Mouse (Mus musculus): ENCODE measurements at regions not wholly inside any gene's neighbourhood (a gene's known extent, or its start where the extent isn't known, plus 50 kb on each side); places are given as distances from the start of the nearest gene placed in this dataset.
A peak's percentile ranks its signal among the peaks of the same experiment; 100 is the strongest.

DNA sequence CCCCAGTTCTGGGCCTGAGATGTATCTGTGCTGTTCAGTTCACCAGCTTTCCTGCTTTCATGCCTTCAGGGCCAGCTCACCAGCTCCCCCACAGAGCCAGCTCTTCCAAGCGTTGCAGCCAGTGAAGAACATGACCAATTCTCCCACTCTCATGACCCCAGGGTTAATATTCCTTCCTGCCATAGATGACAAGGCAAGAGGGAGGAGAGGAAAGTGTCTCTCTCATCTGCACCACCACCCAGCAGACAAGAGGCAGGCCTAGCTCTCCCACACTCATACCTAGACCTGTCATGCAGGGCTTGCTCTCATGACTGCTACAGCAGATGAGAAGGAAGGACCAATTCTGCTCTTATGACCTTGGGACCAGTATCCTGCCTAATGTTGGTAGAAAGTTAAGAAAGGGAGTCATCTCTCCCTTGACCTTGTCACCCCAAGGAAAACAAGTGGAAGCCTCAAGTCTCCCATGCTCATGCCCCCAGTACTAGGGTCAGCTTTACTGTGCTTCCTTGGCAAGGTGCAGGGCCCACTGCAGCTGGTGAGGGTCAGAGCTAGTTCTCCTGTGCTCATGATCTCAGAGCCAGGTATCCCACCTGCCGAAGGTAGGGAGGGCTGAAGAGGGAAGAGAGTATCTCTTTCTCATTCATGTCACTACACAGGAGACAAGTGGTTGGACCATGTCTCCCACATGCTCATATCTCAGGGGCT, 404.0 kb downstream of the Elavl2 start:
- Histone ChIP-seq H3K27ac (no peak overlapping the region), H3K9me3 (no peaks in the 10 kb centered on the region), H3K4me1 (replicated peaks) (no peaks in the 10 kb centered on the region), H3K4me2 (no peak overlapping the region), H3K27me3 (no peaks in the 10 kb centered on the region), H3K36me3 (no peaks in the 10 kb centered on the region), H3K9ac (no peak overlapping the region), H3K4me3 (no peak overlapping the region)
- no peak for ATAC-seq (ENCODE audit: low FRiP score)
- 75% methylated on average over 2 of the region's 2 CpGs for WGBS

- Histone ChIP-seq H3K4me2 (no peak overlapping the region), H3K4me1 (replicated peaks) (no peaks in the 10 kb centered on the region), H3K36me3 (no peaks in the 10 kb centered on the region), H3K9me3 (no peaks in the 10 kb centered on the region), H3K27me3 (no peaks in the 10 kb centered on the region), H3K27ac (no peak overlapping the region), H3K4me3 (no peak overlapping the region), H3K9ac (no peak overlapping the region)
- ATAC-seq (ENCODE audit: low FRiP score), result no peak
- WGBS, result 73% methylated on average over 6 of the region's 6 CpGs
Observed at GRCm38 (mm10) chr4:90964658-90965057, 435.9 kb downstream of the Elavl2 start.

GRCm38 (mm10) chr4:90943687-90944385, 456.7 kb downstream of the Elavl2 start:
- Histone ChIP-seq H3K9me3 (no peaks in the 10 kb centered on the region), H3K4me2 (no peak overlapping the region), H3K4me3 (no peak overlapping the region), H3K4me1 (replicated peaks) (no peaks in the 10 kb centered on the region), H3K27ac (no peak overlapping the region), H3K9ac (no peak overlapping the region), H3K27me3 (no peaks in the 10 kb centered on the region), H3K36me3 (no peaks in the 10 kb centered on the region)
- 69% methylated on average over 4 of the region's 4 CpGs for WGBS
- no peak for ATAC-seq (ENCODE audit: low FRiP score)

GRCm38 (mm10) chr4:90917312-90918107, 483.1 kb downstream of the Elavl2 start:
- H3K4me2 ChIP-seq, result no peak overlapping the region
- 87% methylated on average over 6 of the region's 6 CpGs for WGBS
- no peaks in the 10 kb centered on the region for H3K36me3 ChIP-seq
- ATAC-seq (ENCODE audit: low FRiP score), result no peak
- no peak overlapping the region for H3K4me3 ChIP-seq
- H3K9ac ChIP-seq, result no peak overlapping the region
- H3K4me1 ChIP-seq (replicated peaks), result no peaks in the 10 kb centered on the region
- H3K27ac ChIP-seq, result no peak overlapping the region
- no peaks in the 10 kb centered on the region for H3K9me3 ChIP-seq
- H3K27me3 ChIP-seq, result no peaks in the 10 kb centered on the region

GRCm38 (mm10) chr4:90906311-90906710, 494.3 kb downstream of the Elavl2 start:
- Histone ChIP-seq H3K4me3 (no peak overlapping the region), H3K9me3 (no peaks in the 10 kb centered on the region), H3K36me3 (no peaks in the 10 kb centered on the region), H3K27ac (no peak overlapping the region), H3K27me3 (no peaks in the 10 kb centered on the region), H3K4me1 (replicated peaks) (no peaks in the 10 kb centered on the region), H3K9ac (no peak overlapping the region), H3K4me2 (no peak overlapping the region)
- no peak for ATAC-seq (ENCODE audit: low FRiP score)
- WGBS, result 79% methylated on average over 1 of the region's 1 CpGs

DNA sequence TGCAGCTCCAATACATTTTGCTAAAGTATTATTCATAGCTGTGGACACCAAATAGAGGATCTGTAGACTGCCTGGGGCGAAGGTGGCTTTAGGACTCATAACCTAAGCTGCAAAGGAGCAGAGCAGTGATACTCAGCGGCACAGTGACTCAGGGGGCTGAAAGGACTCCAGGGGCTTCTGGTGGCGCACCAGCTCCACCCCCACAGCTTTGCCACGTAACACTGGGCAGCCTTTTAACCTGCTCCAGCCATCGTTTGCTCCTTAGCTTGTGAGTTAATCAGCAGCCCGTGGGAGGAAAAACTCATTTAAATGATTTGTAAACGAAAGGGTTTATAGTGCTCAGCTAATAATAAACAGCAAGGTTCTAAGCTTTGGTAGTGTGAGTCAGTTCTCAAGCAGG, 532.4 kb downstream of the Elavl2 start:
- 50% methylated on average over 7 of the region's 7 CpGs for WGBS
- H3K27ac ChIP-seq, result no peak overlapping the region
- H3K27me3 ChIP-seq, result no peaks in the 10 kb centered on the region
- H3K4me1 ChIP-seq (replicated peaks), result no peaks in the 10 kb centered on the region
- H3K4me3 ChIP-seq, result no peak overlapping the region
- no peak overlapping the region for H3K4me2 ChIP-seq
- H3K9me3 ChIP-seq, result no peaks in the 10 kb centered on the region
- no peak for ATAC-seq (ENCODE audit: low FRiP score)
- no peaks in the 10 kb centered on the region for H3K36me3 ChIP-seq
- no peak overlapping the region for H3K9ac ChIP-seq

- peak; percentile 63; the same call in 1 of the 2 replicates for ATAC-seq (ENCODE audit: low FRiP score)
- H3K9ac ChIP-seq, result no peak overlapping the region
- H3K27ac ChIP-seq, result no peak overlapping the region
- no peaks in the 10 kb centered on the region for H3K36me3 ChIP-seq
- H3K4me1 ChIP-seq (replicated peaks), result no peaks in the 10 kb centered on the region
- H3K9me3 ChIP-seq, result no peaks in the 10 kb centered on the region
- no peak overlapping the region for H3K4me2 ChIP-seq
- no peak overlapping the region for H3K4me3 ChIP-seq
- 43% methylated on average over 2 of the region's 2 CpGs for WGBS
- H3K27me3 ChIP-seq, result no peaks in the 10 kb centered on the region
Observed at GRCm38 (mm10) chr4:90860854-90861253, 539.7 kb downstream of the Elavl2 start.

GRCm38 (mm10) chr4:90839804-90840203, 560.8 kb downstream of the Elavl2 start:
- no peaks in the 10 kb centered on the region for H3K9me3 ChIP-seq
- H3K36me3 ChIP-seq, result no peaks in the 10 kb centered on the region
- H3K4me3 ChIP-seq, result no peak overlapping the region
- H3K4me1 ChIP-seq (replicated peaks), result no peaks in the 10 kb centered on the region
- no peaks in the 10 kb centered on the region for H3K27me3 ChIP-seq
- no peak for ATAC-seq (ENCODE audit: low FRiP score)
- H3K4me2 ChIP-seq, result no peak overlapping the region
- 31% methylated on average over 3 of the region's 3 CpGs for WGBS
- no peak overlapping the region for H3K27ac ChIP-seq
- H3K9ac ChIP-seq, result no peak overlapping the region

GRCm38 (mm10) chr4:90799078-90799477, 580.5 kb downstream of the Zfp352 start:
- peaks cover 5% of the 10 kb centered on the region for H3K4me1 ChIP-seq (replicated peaks)
- 66% methylated on average over 1 of the region's 1 CpGs for WGBS
- ATAC-seq (ENCODE audit: low FRiP score), result peak; percentile 36; the same call in 1 of the 2 replicates

DNA sequence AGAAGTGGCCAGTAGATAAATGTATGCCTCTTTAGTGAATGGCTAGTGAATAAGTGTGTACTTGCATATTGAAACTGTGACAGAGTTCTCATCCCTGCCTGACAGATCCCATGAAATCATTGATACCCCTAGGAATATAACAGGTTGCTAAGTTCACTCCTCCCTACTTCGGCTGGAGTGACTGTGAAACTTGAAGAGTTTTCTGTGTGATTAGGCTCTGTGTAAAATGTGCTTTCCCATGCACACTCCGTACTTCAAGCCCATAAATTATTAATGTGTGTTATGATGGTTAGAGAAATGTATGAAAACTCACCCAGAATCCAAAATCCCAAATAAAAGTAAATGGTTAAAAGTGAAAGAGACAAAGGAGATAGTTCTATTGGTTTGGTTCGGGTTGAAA, 580.0 kb downstream of the Zfp352 start:
- H3K9ac ChIP-seq, result no peak overlapping the region
- no peaks in the 10 kb centered on the region for H3K36me3 ChIP-seq
- peaks cover 5% of the 10 kb centered on the region for H3K4me1 ChIP-seq (replicated peaks)
- ATAC-seq (ENCODE audit: low FRiP score), result no peak
- no peak overlapping the region for H3K4me3 ChIP-seq
- WGBS, result 78% methylated on average over 3 of the region's 3 CpGs
- no peaks in the 10 kb centered on the region for H3K9me3 ChIP-seq
- H3K27me3 ChIP-seq, result no peaks in the 10 kb centered on the region
- H3K4me2 ChIP-seq, result no peak overlapping the region
- H3K27ac ChIP-seq, result no peak overlapping the region

More at GRCm38 (mm10) chr4:90799078-90799477, 580.5 kb downstream of the Zfp352 start:
- Histone ChIP-seq H3K27ac (no peak overlapping the region), H3K9me3 (no peaks in the 10 kb centered on the region), H3K4me2 (no peak overlapping the region), H3K4me3 (no peak overlapping the region), H3K27me3 (no peaks in the 10 kb centered on the region), H3K9ac (no peak overlapping the region), H3K36me3 (no peaks in the 10 kb centered on the region)

DNA sequence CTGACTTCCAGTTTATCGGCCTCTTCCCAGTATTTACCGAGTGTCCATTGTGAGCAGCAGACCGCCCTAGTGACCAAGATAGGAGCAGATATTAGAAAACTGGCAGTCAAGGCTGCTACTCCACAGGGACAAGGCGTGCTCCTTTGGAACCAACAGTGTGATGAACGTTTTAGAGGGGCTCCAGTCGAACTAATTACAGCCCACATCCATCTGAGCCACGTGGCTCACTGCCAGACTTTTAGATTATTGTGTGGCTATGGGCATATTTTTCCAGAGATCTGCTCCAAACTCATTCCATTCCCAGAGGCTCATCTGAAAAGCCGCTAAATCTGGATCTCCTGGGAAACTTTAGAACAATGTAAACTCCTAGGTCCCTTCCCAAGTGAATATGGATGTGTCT, 578.9 kb downstream of the Zfp352 start:
- Histone ChIP-seq H3K27ac (no peak overlapping the region), H3K4me3 (no peak overlapping the region), H3K9ac (no peak overlapping the region), H3K4me1 (replicated peaks) (peaks cover 5% of the 10 kb centered on the region), H3K4me2 (no peak overlapping the region), H3K9me3 (no peaks in the 10 kb centered on the region), H3K36me3 (no peaks in the 10 kb centered on the region), H3K27me3 (no peaks in the 10 kb centered on the region)
- peak; percentile 57; the same call in 1 of the 2 replicates for ATAC-seq (ENCODE audit: low FRiP score)
- 63% methylated on average over 8 of the region's 8 CpGs for WGBS
